25 mouse cellular contexts compared by ENCODE assay signal in the genomic region with DNA sequence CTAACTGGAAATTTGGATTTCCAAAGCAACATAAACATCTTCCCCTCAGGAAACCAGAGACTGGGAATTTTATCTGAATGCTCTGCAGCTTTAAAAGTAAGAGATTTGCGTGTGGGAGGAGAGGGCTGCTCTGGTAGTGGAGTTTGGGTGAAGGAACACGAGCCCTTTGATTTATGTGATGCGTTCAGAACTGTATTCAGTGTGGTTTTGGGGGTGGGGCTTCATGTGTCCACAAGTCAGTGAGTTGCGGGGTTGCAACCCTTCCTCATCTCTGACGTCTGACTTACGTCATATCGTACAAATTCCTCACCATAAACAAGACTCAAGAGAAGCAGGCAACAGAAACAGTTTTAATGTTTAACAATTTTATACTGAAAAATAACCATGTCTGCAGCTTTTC.
A peak's percentile ranks its signal among the peaks of the same experiment; 100 is the strongest.
DNase-seq lines count a peak whose midpoint lies in the region; ATAC-seq and TF ChIP-seq lines count a peak whose summit lies in the region.
"Had no signal": no experiment of that assay in that cellular context is flagged by ENCODE, and none has a peak within 500 bp of the region (broad histone marks: within the 10 kb centered on the region; RNA-seq: fewer than 3 reads in every experiment).

No protein-coding gene starts in this region.

- H3K27ac ChIP-seq in lung, embryonic 14.5 days (ENCODE audit: low read depth): no peak overlapping the region
- H3K27ac ChIP-seq: forebrain, embryonic 10.5 days; forebrain, embryonic 13.5 days; heart, adult 2 months; heart, embryonic 10.5 days; heart, embryonic 13.5 days; hindbrain, embryonic 14.5 days; hindbrain, postnatal 0 days had no signal

- no peak for ATAC-seq in lung, embryonic 14.5 days (ENCODE audit: insufficient read depth)
- no peak for ATAC-seq in inflammation-experienced regulatory T-cells, adult 6 months
- ATAC-seq: forebrain, embryonic 13.5 days; forebrain, embryonic 16.5 days; hindbrain, postnatal 0 days; Patski had no signal

- peaks cover 2% of the 10 kb centered on the region; the same call in 1 of the 2 replicates for H3K4me1 ChIP-seq in lung, embryonic 14.5 days (ENCODE audit: insufficient read depth)
- H3K4me1 ChIP-seq: forebrain, embryonic 13.5 days; heart, embryonic 10.5 days had no signal

- WGBS in lung, embryonic 14.5 days: 29% methylated on average over 7 of the region's 7 CpGs

- DNase-seq in lung, embryonic 14.5 days: peak; percentile 52
- no peak for DNase-seq in lung, postnatal 10 days
- DNase-seq in NIH3T3 (ENCODE audit: low read depth): peak; percentile 54
- DNase-seq in naive thymus-derived CD4-positive, alpha-beta T cell, adult 2 months (ENCODE audit: low read depth): peak; percentile 8
- no peak for DNase-seq in embryo, embryonic 10 days (ENCODE audit: low spot score)
- DNase-seq: adrenal gland, adult 2 months; adrenal gland, postnatal 14 days; cerebellum, adult 11 months; cerebellum, adult 2 months; cerebellum, adult 9-11 months; cerebellum, postnatal 36 days; gastrocnemius, postnatal 10 days; gastrocnemius, postnatal 36 days; heart, adult 2 months; heart, postnatal 14 days; heart, postnatal 4 days had no signal

- TF ChIP-seq CTCF in lung, embryonic 14.5 days (IDR thresholded peaks at IDR 0.05; ENCODE audit: low read depth): no peak

- no peak overlapping the region for H3K4me3 ChIP-seq in lung, embryonic 14.5 days (ENCODE audit: low read depth, low read length)
- H3K4me3 ChIP-seq: forebrain, embryonic 10.5 days; forebrain, embryonic 13.5 days; heart, adult 2 months; heart, embryonic 10.5 days; heart, embryonic 13.5 days had no signal

- no peaks in the 10 kb centered on the region for H3K36me3 ChIP-seq in lung, embryonic 14.5 days (ENCODE audit: insufficient read depth)
- H3K36me3 ChIP-seq: forebrain, embryonic 10.5 days; heart, embryonic 10.5 days; heart, embryonic 13.5 days had no signal

- no peaks in the 10 kb centered on the region for H3K27me3 ChIP-seq in lung, embryonic 14.5 days (ENCODE audit: insufficient read depth, low read length)
- H3K27me3 ChIP-seq: forebrain, embryonic 13.5 days had no signal

- no peak overlapping the region for H3K9ac ChIP-seq in lung, embryonic 14.5 days
- H3K9ac ChIP-seq: forebrain, embryonic 13.5 days; heart, embryonic 13.5 days; hindbrain, embryonic 14.5 days had no signal

- H3K4me2 ChIP-seq in lung, embryonic 14.5 days: no peak overlapping the region
- H3K4me2 ChIP-seq: forebrain, embryonic 13.5 days; heart, embryonic 13.5 days; hindbrain, embryonic 14.5 days had no signal

- H3K9me3 ChIP-seq in lung, embryonic 14.5 days (ENCODE audit: low read depth, low read length): no peaks in the 10 kb centered on the region
- H3K9me3 ChIP-seq: forebrain, embryonic 10.5 days; forebrain, embryonic 13.5 days; heart, embryonic 10.5 days; heart, embryonic 13.5 days had no signal

Comparison
In these comparisons a context has a peak if more than half of its experiments do, and no peak if none do; other contexts are left out.
1. DNase-seq: peak in lung, embryonic 14.5 days (single experiment), NIH3T3 (single experiment) and naive thymus-derived CD4-positive, alpha-beta T cell, adult 2 months (single experiment); none in lung, postnatal 10 days (single experiment) and embryo, embryonic 10 days (single experiment).